Mouse (Mus musculus) lung, embryonic 16.5 days (tissue): ENCODE measurements around the gene 1110057P08Rik. TPM values are rescaled to one million over a fixed set of nuclear protein-coding genes. Genes with fewer than 3 reads are reported as not detected.
"Not testable (repeated sequence)": the region's sequence is repeated elsewhere in the genome, so short reads cannot be mapped to it uniquely, and the experiment has no call there.

Experiments
- ATAC-seq: fragments of 200-750 bp; cut with Nextera tagmentation; 2 replicates; pipeline ENCODE4 v1.8.0; 2017; ENCODE audit warnings: low read depth, mild to moderate bottlenecking, moderate library complexity
- H3K27ac ChIP-seq: fragments of 300-500 bp; sonication (generic); 2 replicates; pipeline ENCODE4 v1.5.1; 2014; ENCODE audit warnings: mild to moderate bottlenecking, control low read depth, low read length
- H3K27me3 ChIP-seq: fragments of 300-500 bp; sonication (generic); 2 replicates; pipeline ENCODE4 v1.6.1; 2014; ENCODE audit warnings: low read depth, low read length, mixed read lengths; ENCODE audit not compliant: control insufficient read depth, insufficient read depth
- H3K36me3 ChIP-seq: fragments of 300-500 bp; sonication (generic); 2 replicates; pipeline ENCODE4 v1.6.1; 2014; ENCODE audit warnings: low read length; ENCODE audit not compliant: control insufficient read depth, insufficient read depth
- H3K4me1 ChIP-seq: fragments of 300-500 bp; sonication (generic); replicated peaks from 2 replicates; pipeline ENCODE4 v1.6.1; 2014; ENCODE audit warnings: low read length, mixed read lengths; ENCODE audit not compliant: control insufficient read depth, insufficient read depth
- H3K4me2 ChIP-seq: fragments of 300-500 bp; sonication (generic); 2 replicates; pipeline ENCODE4 v1.6.1; 2014; ENCODE audit warnings: low read depth, low read length, control low read depth
- H3K4me3 ChIP-seq: fragments of 300-500 bp; sonication (generic); 2 replicates; pipeline ENCODE4 v1.5.1; 2014; ENCODE audit warnings: mild to moderate bottlenecking, low read length, control low read depth
- H3K9ac ChIP-seq: fragments of 300-500 bp; sonication (generic); 2 replicates; pipeline ENCODE4 v1.6.1; 2014; ENCODE audit warnings: low read length, control low read depth
- H3K9me3 ChIP-seq: fragments of 300-500 bp; sonication (generic); 2 replicates; pipeline ENCODE4 v1.6.1; 2016; ENCODE audit warnings: low read length; ENCODE audit not compliant: control insufficient read depth
- WGBS: fragments of 180-500 bp; shearing (Covaris S2); extraction: QIAGEN DNeasy Blood & Tissue Kit; methylation state at CpG from one replicate; pipeline ENCODE4 v1.1.7; 2014; 5-methylcytosine and 5-hydroxymethylcytosine counted together
- polyA plus RNA-seq: library from polyadenylated mRNA; unstranded; fragments of >200 nt; fragmentation: Nextera tagmentation; extraction: Ambion mirVana; gene quantifications from 2 replicates; pipeline ENCODE4 v1.2.1, GENCODE M21; 2015

1110057P08Rik gene
- polyA plus RNA-seq = not detected in 2 replicates

GRCm38 (mm10) chr16:89174435-89174834 is at the start of gene 1110057P08Rik:
1110057P08Rik (plus strand) TSS chr16:89174735.
- H3K4me3 ChIP-seq = no peak within 1 kb of the TSS
- no peak within 1 kb of the TSS for H3K4me2 ChIP-seq
- WGBS = 67% methylated on average over 2 of the region's 2 CpGs
- no peak within 1 kb of the TSS for H3K9ac ChIP-seq
- no peak for ATAC-seq
- H3K27me3 ChIP-seq = no peaks in the 10 kb centered on the region
- no peaks in the 10 kb centered on the region for H3K36me3 ChIP-seq
- H3K4me1 ChIP-seq = no peaks in the 10 kb centered on the region
- H3K9me3 ChIP-seq = no peaks in the 10 kb centered on the region
- H3K27ac ChIP-seq = no peak within 1 kb of the TSS

GRCm38 (mm10) chr16:89140551-89140950 is 34.0 kb upstream of the 1110057P08Rik start, which contains the start of gene Gm6358:
Gm6358 (plus strand) TSS chr16:89140851.
- Histone ChIP-seq H3K27ac (no peak within 1 kb of the TSS), H3K4me1 (no peaks in the 10 kb centered on the region), H3K36me3 (no peaks in the 10 kb centered on the region), H3K9me3 (no peaks in the 10 kb centered on the region), H3K4me2 (no peak within 1 kb of the TSS), H3K9ac (no peak within 1 kb of the TSS), H3K4me3 (no peak within 1 kb of the TSS), H3K27me3 (no peaks in the 10 kb centered on the region)
- WGBS = 93% methylated on average over 1 of the region's 1 CpGs
- ATAC-seq = no peak

DNA sequence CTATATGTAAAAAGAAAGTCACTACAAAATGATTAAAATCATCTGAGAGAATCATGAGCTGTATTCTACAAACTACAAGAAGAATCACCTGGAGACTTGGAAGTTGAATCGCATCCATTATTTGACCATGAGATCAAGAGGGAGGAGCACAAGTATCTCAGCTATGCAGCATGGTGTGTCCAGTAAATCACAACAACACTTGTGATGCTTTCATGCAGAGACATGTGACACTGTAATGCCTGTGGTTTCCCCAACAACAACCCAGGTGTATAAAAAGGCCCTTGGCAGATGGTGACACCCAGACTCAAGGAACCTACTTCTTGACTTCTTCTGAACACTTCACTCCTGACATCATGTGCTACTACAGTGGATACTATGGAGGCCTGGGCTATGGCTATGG is 23.7 kb upstream of the 1110057P08Rik start, which contains the start of gene Gm10061:
Gene Gm10061 (plus strand): TSS at position 301 of the 400 bp plus-strand sequence.
- Histone ChIP-seq H3K4me1 (no peaks in the 10 kb centered on the region), H3K27me3 (no peaks in the 10 kb centered on the region), H3K4me2 (no peak within 1 kb of the TSS), H3K27ac (no peak within 1 kb of the TSS), H3K36me3 (no peaks in the 10 kb centered on the region), H3K4me3 (no peak within 1 kb of the TSS), H3K9me3 (no peaks in the 10 kb centered on the region), H3K9ac (no peak within 1 kb of the TSS)
- ATAC-seq = no peak
- WGBS = 97% methylated on average over 1 of the region's 1 CpGs

GRCm38 (mm10) chr16:89157652-89158051 is 16.9 kb upstream of the 1110057P08Rik start, which contains the start of gene Gm9789:
Gm9789 (plus strand) TSS chr16:89157952.
- no peak for ATAC-seq
- Histone ChIP-seq H3K27me3 (no peaks in the 10 kb centered on the region), H3K4me2 (no peak within 1 kb of the TSS), H3K9me3 (no peaks in the 10 kb centered on the region), H3K9ac (no peak within 1 kb of the TSS), H3K27ac (no peak within 1 kb of the TSS), H3K4me3 (no peak within 1 kb of the TSS), H3K36me3 (no peaks in the 10 kb centered on the region), H3K4me1 (no peaks in the 10 kb centered on the region)
- WGBS = 73% methylated on average over 4 of the region's 4 CpGs

DNA sequence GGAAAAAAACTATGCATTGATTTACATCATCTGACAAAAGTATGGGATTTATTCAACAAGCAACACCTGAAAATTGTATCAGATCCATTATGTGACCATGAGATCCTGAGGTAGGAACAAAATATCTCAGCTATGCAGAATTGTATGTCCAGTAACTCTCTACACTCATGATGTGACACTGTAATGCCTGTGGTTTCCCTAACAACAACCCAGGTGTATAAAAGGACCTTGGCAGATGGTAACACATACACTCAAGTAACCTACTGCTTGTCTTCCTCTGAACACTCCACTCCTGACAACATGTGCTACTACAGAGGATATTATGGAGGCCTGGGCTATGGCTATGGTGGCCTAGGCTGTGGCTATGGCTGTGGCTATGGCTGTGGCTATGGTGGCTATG is 5.3 kb upstream of the 1110057P08Rik start, which contains the start of gene Gm7735:
Gene Gm7735 (plus strand): TSS at position 301 of the 400 bp plus-strand sequence.
- ATAC-seq, H3K4me3 ChIP-seq, H3K4me2 ChIP-seq, H3K9me3 ChIP-seq, H3K36me3 ChIP-seq, H3K9ac ChIP-seq, H3K4me1 ChIP-seq, H3K27ac ChIP-seq, H3K27me3 ChIP-seq: not testable (repeated sequence)

DNA sequence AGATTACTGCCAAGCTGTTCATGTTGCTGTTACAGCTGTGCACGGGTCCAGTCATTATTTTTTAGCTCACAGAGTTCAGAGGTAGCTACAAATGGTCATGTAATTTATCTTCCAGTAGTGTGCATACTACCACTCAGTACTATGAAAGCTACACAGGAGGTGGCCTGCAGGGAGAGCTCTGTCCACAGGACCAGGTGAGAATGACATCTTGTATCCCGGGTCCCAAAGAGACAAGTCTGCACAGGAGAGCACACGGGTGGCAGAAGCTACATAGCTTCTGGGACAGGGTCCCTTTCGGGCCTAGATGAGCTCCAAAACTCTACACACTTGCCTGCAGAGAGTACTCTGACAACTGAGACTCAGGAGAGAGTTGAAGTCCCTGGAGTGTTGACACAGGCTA is 14.1 kb downstream of the 1110057P08Rik start:
- H3K4me1 ChIP-seq = no peaks in the 10 kb centered on the region
- no peak overlapping the region for H3K4me2 ChIP-seq
- H3K9ac ChIP-seq = no peak overlapping the region
- H3K27me3 ChIP-seq = no peaks in the 10 kb centered on the region
- ATAC-seq = no peak
- H3K27ac ChIP-seq = no peak overlapping the region
- H3K36me3 ChIP-seq = no peaks in the 10 kb centered on the region
- WGBS = 67% methylated on average over 4 of the region's 4 CpGs
- H3K4me3 ChIP-seq = no peak overlapping the region
- H3K9me3 ChIP-seq = no peaks in the 10 kb centered on the region

DNA sequence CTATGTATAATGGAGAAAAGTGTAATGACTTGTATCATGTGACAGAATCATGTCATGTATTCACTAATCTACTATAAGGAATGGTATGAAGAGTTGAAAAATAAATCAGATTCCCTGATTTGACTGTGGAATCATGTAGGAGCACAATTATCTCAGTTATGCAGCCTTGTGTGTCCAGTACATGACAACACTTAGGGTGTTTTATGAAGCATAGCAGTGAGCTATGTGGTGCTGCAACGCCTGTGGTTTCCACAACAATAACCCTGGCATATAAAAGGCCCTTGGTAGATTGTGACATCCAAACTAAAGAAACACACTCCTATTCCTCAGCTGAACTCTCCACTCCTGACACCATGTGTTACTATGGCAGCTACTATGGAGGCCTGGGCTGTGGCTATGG is 31.0 kb downstream of the 1110057P08Rik start, which contains the start of gene Krtap20-2:
Gene Krtap20-2 (plus strand): TSS at position 301 of the 400 bp plus-strand sequence.
- Histone ChIP-seq H3K4me3 (no peak within 1 kb of the TSS), H3K9ac (no peak within 1 kb of the TSS), H3K27ac (no peak within 1 kb of the TSS), H3K27me3 (no peaks in the 10 kb centered on the region), H3K4me2 (no peak within 1 kb of the TSS), H3K36me3 (no peaks in the 10 kb centered on the region), H3K4me1 (no peaks in the 10 kb centered on the region), H3K9me3 (no peaks in the 10 kb centered on the region)
- WGBS = 67% methylated on average over 1 of the region's 1 CpGs
- no peak for ATAC-seq

Other genes starting within 250 kb of the 1110057P08Rik start
- gene Krtap19-9b, start 242.5 kb upstream of the 1110057P08Rik start, polyA plus RNA-seq = not detected in 2 replicates
- not detected in 2 replicates for gene Krtap16-3, start 211.9 kb upstream of the 1110057P08Rik start, polyA plus RNA-seq
- gene Krtap22-2, start 164.0 kb upstream of the 1110057P08Rik start, polyA plus RNA-seq = not detected in 2 replicates
- gene Gm10229, start 159.5 kb upstream of the 1110057P08Rik start, polyA plus RNA-seq = not detected in 2 replicates
- not detected in 2 replicates for gene Krtap6-1, start 143.0 kb upstream of the 1110057P08Rik start, polyA plus RNA-seq
- gene Gm10228, start 133.3 kb upstream of the 1110057P08Rik start, polyA plus RNA-seq = not detected in 2 replicates
- not detected in 2 replicates for gene Krtap6-5, start 126.9 kb upstream of the 1110057P08Rik start, polyA plus RNA-seq
- not detected in 2 replicates for gene 1110025L11Rik, start 110.7 kb upstream of the 1110057P08Rik start, polyA plus RNA-seq
- gene Krtap6-3, start 90.7 kb upstream of the 1110057P08Rik start, polyA plus RNA-seq = not detected in 2 replicates
- gene Gm6358, start 33.9 kb upstream of the 1110057P08Rik start, polyA plus RNA-seq = not detected in 2 replicates
- gene Gm10061, start 23.6 kb upstream of the 1110057P08Rik start, polyA plus RNA-seq = not detected in 2 replicates
- not detected in 2 replicates for gene Gm9789, start 16.8 kb upstream of the 1110057P08Rik start, polyA plus RNA-seq
- gene Gm7735, start 5.2 kb upstream of the 1110057P08Rik start, polyA plus RNA-seq = not detected in 2 replicates
- gene Krtap20-2, start 31.1 kb downstream of the 1110057P08Rik start, polyA plus RNA-seq = not detected in 2 replicates
- not detected in 2 replicates for gene Krtap21-1, start 229.1 kb downstream of the 1110057P08Rik start, polyA plus RNA-seq
- gene Krtap6-2, start 245.4 kb downstream of the 1110057P08Rik start, polyA plus RNA-seq = not detected in 2 replicates